Mouse (Mus musculus): ENCODE data around the gene Rchy1.

- TF ChIP-seq POLR2A (IDR thresholded peaks at IDR 0.05; ENCODE audit: extremely low read depth, insufficient read depth, low read length) (no peak), CTCF (IDR thresholded peaks at IDR 0.05; ENCODE audit: extremely low read depth, insufficient read depth, low read length) (no peak)
Measured at GRCm38 (mm10) chr5:91909010-91909620, 53.8 kb downstream of the Rchy1 start.
